Mouse (Mus musculus) E14TG2a.4 (cell line): ENCODE results near the gene Usp38.

ENCODE experiments used
- CTCF ChIP-seq: conservative IDR thresholded peaks from 2 replicates; pipeline ENCODE4 v1.5.1; 2014; ENCODE audit warnings: low read length
- NANOG ChIP-seq: IDR thresholded peaks from 2 replicates; pipeline ENCODE4 v1.6.1; 2014; ENCODE audit warnings: borderline replicate concordance, low read length, mixed read lengths
- POU5F1 ChIP-seq: IDR thresholded peaks from 2 replicates; pipeline ENCODE4 v1.6.1; 2014; ENCODE audit warnings: low read length, borderline replicate concordance

DNA sequence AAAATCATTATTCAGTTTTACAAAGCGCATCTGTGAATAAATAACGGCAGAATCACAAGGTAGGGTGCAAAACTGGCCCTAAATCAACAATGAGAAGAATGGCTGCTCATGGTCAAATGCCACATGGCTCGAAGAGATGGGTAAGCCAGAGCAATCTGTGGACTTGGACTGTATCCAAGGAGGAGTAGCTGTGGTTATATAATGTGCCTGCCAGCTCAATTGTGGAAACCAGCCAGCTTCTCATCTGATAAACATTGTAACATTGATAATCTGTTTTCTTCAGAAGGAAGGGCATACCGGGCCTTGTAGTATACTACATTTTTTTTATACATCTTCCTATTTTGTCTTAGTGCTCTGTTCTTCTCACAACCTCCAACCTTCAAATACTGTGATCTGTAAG, 31.9 kb downstream of the Usp38 start:
- TF ChIP-seq CTCF (no peak), POU5F1 (no peak), NANOG (no peak)
